Mouse (Mus musculus) left cerebral cortex, adult 9 months (tissue): Measurements from ENCODE around the gene Ptgs1.

Experiments used
- DNase-seq, 2 experiments: peaks; one replicate each; pipeline ENCODE4 v3.0.0; 2022; ENCODE audit warnings: low spot score in 2 of 2

The Ptgs1 gene

GRCm38 (mm10) chr2:36214425-36214824 lies 15.8 kb upstream of the Ptgs1 start:
- DNase-seq = no peak

GRCm38 (mm10) chr2:36215203-36215739 lies 15.0 kb upstream of the Ptgs1 start:
- DNase-seq = no peak

- DNase-seq = no peak
Observed at GRCm38 (mm10) chr2:36216546-36216945, 13.7 kb upstream of the Ptgs1 start.

GRCm38 (mm10) chr2:36216953-36217573 lies 13.2 kb upstream of the Ptgs1 start:
- DNase-seq = no peak

DNA sequence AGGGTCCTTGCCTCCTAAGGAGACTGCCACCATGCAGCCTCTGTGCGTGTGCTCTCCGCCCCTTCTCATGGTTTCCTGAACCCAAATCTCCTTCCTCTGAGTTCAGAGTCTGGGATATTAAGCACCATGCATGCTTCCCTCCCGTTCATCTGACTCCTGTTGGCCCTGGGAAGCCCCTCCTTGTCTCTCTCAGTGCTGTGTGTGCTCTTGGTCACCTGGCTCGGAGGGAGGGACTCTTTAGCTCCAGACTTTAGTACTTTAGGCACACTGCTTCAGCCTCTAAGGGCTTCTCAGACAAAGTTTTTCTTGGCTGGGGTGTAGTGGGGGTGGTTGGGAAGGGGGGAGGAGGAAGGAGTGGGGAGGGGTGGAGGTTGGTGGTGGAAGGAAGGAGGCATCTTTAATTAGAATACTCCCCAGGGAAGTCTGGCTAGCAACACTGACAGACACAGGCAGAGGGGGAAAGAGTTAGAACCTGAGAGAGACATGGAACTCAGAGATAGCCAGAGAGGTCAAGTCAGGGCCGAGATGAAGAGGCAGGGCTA lies 12.5 kb upstream of the Ptgs1 start:
- DNase-seq = no peak

DNA sequence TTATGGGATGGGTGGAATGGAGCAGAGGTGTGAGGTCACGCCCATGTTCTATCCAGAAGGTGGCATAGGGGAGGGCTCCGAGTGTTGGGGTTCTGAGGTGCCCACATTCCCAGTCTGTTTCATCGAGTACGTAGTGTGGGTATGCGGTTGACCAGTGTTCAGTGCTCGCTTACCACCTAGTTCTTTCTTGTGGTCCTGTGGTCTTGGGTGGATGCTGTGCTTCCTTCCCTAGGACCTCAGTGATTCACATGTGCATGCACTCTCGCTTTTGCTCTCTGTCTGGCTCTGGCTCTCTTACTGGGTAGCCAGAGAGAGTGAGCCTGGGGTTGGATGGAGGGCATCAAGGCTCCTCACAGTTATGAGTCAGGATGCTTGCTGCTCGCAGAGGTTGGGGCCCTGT lies 10.1 kb upstream of the Ptgs1 start:
- no peak for DNase-seq

DNA sequence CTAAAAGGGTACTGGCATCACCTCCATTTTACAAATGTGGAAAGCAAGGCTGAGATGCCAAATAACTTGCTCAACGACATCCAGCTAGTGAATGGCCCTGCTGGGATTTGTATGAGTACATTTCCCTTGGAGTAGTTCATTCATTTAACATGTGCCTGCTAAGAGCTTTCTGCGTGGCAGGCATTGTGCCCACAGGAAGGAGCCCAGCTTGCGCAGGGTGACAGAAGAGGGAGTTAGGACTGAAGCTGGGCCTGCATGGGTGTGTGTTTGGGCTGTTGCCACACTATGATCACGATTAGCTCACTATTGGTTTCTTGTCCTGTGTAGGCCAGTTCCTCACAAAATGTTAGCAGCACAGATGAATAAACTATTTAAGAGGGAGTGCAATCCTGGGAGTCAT lies 9.3 kb upstream of the Ptgs1 start:
- DNase-seq = no peak

- DNase-seq = no peak
Observed at GRCm38 (mm10) chr2:36222168-36222848, 7.9 kb upstream of the Ptgs1 start.

DNA sequence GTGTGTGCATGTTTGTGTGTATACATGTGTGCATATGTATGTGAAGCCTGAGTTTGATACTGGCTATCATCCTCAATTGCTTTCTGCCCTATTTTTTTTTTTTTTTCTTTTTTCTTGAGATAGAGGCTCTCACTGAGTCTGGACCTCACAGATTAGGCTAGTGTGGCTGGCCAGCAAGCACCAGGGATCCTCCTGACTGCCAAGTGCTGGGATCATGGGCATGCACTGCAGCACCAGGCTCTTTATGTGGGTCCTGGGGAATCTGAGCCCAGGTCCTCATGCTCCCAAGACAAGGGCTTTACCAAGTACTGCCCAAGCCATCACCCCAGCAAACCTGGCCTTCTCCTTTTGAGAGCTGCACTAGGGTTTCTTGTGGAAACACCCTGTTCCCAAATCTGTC lies 6.8 kb upstream of the Ptgs1 start:
- no peak for DNase-seq

- DNase-seq = no peak
Observed at GRCm38 (mm10) chr2:36224153-36224552, 6.1 kb upstream of the Ptgs1 start.

DNA sequence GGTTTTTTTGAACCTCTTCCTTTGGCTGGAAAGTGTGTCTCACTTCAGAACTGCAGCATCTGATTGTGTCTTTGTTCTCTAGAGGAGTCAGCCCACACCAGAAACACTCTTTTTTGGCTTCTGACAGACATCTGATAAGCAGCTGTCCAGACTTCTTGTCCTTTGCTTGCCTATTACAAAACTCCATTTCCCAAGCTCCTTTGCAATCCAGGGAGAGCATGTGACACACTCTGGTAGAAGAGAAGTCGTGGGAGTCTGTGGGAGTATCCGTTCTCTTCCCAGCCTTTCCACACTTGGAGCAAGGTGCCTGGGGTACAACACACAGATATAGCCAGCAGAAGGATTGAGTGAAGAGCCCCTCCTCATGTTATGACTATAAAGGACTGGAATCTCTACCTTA lies 5.6 kb upstream of the Ptgs1 start:
- DNase-seq = no peak

- DNase-seq = no peak
Observed at GRCm38 (mm10) chr2:36230967-36231366, 741 bp downstream of the Ptgs1 start.

GRCm38 (mm10) chr2:36234526-36235368 lies 4.5 kb downstream of the Ptgs1 start:
- DNase-seq = no peak

DNA sequence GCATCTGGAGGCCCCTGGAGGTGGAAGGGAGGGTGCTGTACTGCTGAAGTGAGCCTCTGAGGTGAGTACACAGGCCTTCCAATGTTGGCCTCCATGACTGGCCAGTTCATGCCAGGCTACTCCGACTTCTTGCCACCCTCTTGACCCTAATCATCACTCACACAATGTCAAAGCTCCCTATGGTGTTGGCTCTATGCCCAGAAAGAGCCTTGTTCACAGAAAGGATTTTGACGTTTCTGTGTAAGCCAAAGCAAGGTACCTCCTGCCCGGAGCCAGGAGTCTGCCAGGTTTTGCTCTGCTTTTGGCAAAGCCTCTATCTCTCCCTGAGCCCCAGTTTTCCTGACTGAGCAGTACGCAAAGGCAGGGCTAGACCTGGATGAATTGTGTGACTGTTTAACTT lies 5.7 kb downstream of the Ptgs1 start:
- no peak for DNase-seq

DNA sequence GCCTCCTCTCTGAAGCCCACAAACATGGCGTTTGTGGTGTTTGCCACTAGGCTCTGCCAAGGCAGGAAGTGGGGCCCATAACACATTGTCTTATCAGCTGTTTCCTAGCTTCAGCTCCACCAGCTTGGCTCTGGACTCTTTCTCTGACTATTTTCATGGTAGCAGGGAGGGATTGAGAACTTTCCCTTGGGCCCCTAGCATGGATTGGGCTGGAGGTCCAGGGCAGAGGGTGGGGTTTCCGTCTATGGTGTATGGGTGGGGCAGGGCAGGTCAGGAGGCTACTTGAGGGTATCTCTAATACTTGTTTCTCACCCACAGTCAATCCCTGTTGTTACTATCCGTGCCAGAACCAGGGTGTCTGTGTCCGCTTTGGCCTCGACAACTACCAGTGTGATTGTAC lies 6.7 kb downstream of the Ptgs1 start:
- DNase-seq = no peak

GRCm38 (mm10) chr2:36237557-36237956 lies 7.3 kb downstream of the Ptgs1 start:
- no peak for DNase-seq

- DNase-seq = no peak
Observed at GRCm38 (mm10) chr2:36238467-36238866, 8.2 kb downstream of the Ptgs1 start.

GRCm38 (mm10) chr2:36238951-36239350 lies 8.7 kb downstream of the Ptgs1 start:
- no peak for DNase-seq

- no peak for DNase-seq
Observed at GRCm38 (mm10) chr2:36242514-36242913, 12.3 kb downstream of the Ptgs1 start.

- no peak for DNase-seq
Observed at GRCm38 (mm10) chr2:36243296-36243891, 13.2 kb downstream of the Ptgs1 start.

DNA sequence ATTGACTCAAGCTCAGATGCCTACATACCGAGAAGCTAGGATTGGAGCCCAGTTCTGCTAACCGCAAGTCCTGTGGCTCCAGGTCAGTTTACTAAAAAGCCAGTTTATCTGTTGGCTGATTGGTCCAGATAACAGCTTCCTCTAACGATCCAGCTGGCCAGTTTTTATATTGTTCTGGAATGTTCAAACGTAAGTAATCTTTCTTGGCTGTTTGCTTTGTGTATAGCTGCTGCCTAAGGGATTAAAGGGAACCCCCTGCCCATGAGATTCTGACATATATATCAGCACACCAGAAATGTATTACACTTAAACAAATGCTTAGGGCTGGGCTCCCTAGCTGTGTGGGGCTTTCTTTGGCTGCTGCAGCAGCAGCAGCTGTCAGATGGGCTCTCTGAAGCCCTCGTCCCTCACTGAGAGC lies 13.7 kb downstream of the Ptgs1 start:
- DNase-seq = no peak

GRCm38 (mm10) chr2:36244705-36245104 lies 14.5 kb downstream of the Ptgs1 start:
- DNase-seq = no peak
